Mouse (Mus musculus) bone marrow macrophage, adult 2 months (primary cell): Measurements from ENCODE around the gene Zfp747. TPM values are rescaled to one million over a fixed set of nuclear protein-coding genes. Genes with fewer than 3 reads are reported as not detected.
"Not testable (repeated sequence)": the region's sequence is repeated elsewhere in the genome, so short reads cannot be mapped to it uniquely, and the experiment has no call there.

Experiments used
- H3K27ac ChIP-seq: 2 replicates; pipeline ENCODE4 v1.5.1; 2012; ENCODE audit warnings: low read depth, low read length; ENCODE audit not compliant: insufficient read depth
- H3K4me1 ChIP-seq: 2 replicates; pipeline ENCODE4 v1.6.1; 2012; ENCODE audit warnings: low read length; ENCODE audit not compliant: control insufficient read depth, insufficient read depth
- H3K4me3 ChIP-seq: 2 replicates; pipeline ENCODE4 v1.5.1; 2012; ENCODE audit warnings: mild to moderate bottlenecking, low read length, moderate library complexity; ENCODE audit not compliant: insufficient read depth
- CTCF ChIP-seq: IDR thresholded peaks from 2 replicates; pipeline ENCODE4 v1.5.1; 2012; ENCODE audit warnings: low read depth, mild to moderate bottlenecking, low read length, moderate library complexity
- POLR2A ChIP-seq: IDR thresholded peaks from 2 replicates; pipeline ENCODE4 v1.6.1; 2012; ENCODE audit warnings: mild to moderate bottlenecking, low read depth, low read length, borderline replicate concordance
- polyA plus RNA-seq: library from polyadenylated mRNA; stranded (reverse); fragments of >200 nt; gene quantifications from 2 replicates; pipeline ENCODE4 v1.2.4, GENCODE M21; 2012; ENCODE audit not compliant: missing spikeins, insufficient read depth, insufficient read length

Gene Zfp747
- polyA plus RNA-seq, 1 experiment, result 6.8 TPM

DNA sequence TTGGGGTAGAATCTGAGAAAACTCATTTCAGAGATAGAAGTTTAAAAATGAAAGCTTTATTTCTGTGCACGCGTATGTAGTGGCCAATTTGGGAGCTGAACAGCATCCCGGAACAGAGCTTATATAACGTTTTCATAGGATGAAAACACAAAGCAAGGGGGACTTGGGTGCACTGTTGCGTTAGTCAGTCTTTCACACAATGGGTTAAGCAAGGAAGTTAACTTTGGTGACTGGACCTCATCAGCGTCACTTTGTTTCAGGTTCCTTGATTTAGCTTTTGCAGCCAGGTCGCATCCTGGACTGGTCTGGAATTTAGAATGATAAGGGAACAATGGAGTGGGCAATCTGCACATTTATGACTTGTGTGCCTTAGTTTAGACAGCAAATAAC, 18.1 kb upstream of the Zfp747 start:
- H3K4me1 ChIP-seq, result peaks cover 11% of the 10 kb centered on the region
- TF ChIP-seq CTCF (no peak), POLR2A (no peak)
- H3K4me3 ChIP-seq, result peak overlapping the region; percentile 60
- H3K27ac ChIP-seq, result no peak overlapping the region

- Histone ChIP-seq H3K4me3 (peak within 1 kb of the TSS; percentile 97), H3K4me1 (peaks cover 11% of the 10 kb centered on the region), H3K27ac (peak within 1 kb of the TSS; percentile 53)
- TF ChIP-seq CTCF (no peak), POLR2A (no peak)
Observed at GRCm38 (mm10) chr7:127393157-127393943, 17.5 kb upstream of the Zfp747 start, which contains the start of gene E430018J23Rik. Gene E430018J23Rik (minus strand): TSS chr7:127393629.

GRCm38 (mm10) chr7:127392251-127392824, 16.5 kb upstream of the Zfp747 start:
- Histone ChIP-seq H3K27ac (peak overlapping the region; percentile 44), H3K4me1 (peaks cover 11% of the 10 kb centered on the region), H3K4me3 (peak overlapping the region; percentile 97)
- TF ChIP-seq CTCF (no peak), POLR2A (no peak)

- H3K4me1 ChIP-seq, result peaks cover 11% of the 10 kb centered on the region
- H3K27ac ChIP-seq, result no peak overlapping the region
- H3K4me3 ChIP-seq, result no peak overlapping the region
- no peak for TF ChIP-seq CTCF
- no peak for TF ChIP-seq POLR2A
Observed at GRCm38 (mm10) chr7:127391538-127391937, 15.7 kb upstream of the Zfp747 start.

GRCm38 (mm10) chr7:127390306-127390705, 14.5 kb upstream of the Zfp747 start:
- H3K4me1 ChIP-seq, result peaks cover 11% of the 10 kb centered on the region
- TF ChIP-seq CTCF, result no peak
- H3K4me3 ChIP-seq, result no peak overlapping the region
- no peak overlapping the region for H3K27ac ChIP-seq

- not testable (repeated sequence) for H3K27ac ChIP-seq, H3K4me1 ChIP-seq, H3K4me3 ChIP-seq
Observed at GRCm38 (mm10) chr7:127388201-127388600, 12.4 kb upstream of the Zfp747 start.

- Histone ChIP-seq H3K4me3 (peak within 1 kb of the TSS; percentile 61), H3K27ac (no peak within 1 kb of the TSS), H3K4me1 (peaks cover under 1% of the 10 kb centered on the region)
- TF ChIP-seq POLR2A (0 out of 2 replicates have a peak, but pooled peaks have one; percentile 30), CTCF (no peak)
Observed at GRCm38 (mm10) chr7:127386641-127387392, 11.0 kb upstream of the Zfp747 start, which contains the start of gene 9130019O22Rik. Gene 9130019O22Rik (minus strand): TSS chr7:127387166.

- not testable (repeated sequence) for H3K4me3 ChIP-seq, H3K27ac ChIP-seq, H3K4me1 ChIP-seq
Observed at GRCm38 (mm10) chr7:127385560-127385959, 9.7 kb upstream of the Zfp747 start.

DNA sequence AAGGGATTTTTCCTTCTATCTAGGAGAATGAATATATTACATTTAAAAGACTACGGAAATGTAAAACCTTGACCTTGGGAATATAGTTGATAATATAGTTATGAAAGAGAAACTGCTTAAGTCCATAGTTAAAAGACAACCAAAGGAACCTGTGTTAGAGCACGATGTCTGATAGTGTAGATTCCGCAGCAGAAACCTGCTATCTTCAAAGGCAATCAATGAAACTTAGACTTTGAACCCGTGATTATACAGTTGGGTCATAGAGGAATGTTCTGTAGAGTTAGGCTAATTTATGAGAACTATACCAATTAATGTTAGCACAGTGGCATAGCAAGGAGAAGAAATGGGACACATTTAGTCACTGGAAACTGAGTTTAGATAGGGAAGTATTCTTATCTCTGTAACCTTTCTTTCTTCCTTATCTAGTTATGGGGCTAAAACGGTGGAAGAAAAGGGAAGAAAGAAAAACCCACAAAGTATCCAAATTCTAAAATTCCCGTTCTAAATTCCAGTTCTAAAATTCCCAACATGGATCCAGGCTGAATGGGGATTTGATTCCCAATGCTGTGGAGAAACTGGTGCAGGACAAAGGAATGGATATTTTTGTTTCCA, 2.6 kb upstream of the Zfp747 start:
- TF ChIP-seq CTCF (no peak), POLR2A (no peak)
- Histone ChIP-seq H3K27ac (no peak overlapping the region), H3K4me1 (0 out of 2 replicates have a peak, but pooled peaks cover 3% of the 10 kb centered on the region), H3K4me3 (no peak overlapping the region)

GRCm38 (mm10) chr7:127371870-127372269, 4.0 kb downstream of the Zfp747 start:
- H3K27ac ChIP-seq, H3K4me3 ChIP-seq: not testable (repeated sequence)

More at GRCm38 (mm10) chr7:127371870-127372269, 4.0 kb downstream of the Zfp747 start:
- H3K4me1 ChIP-seq, result not testable (repeated sequence)
